Mouse (Mus musculus) adrenal gland, postnatal 36 days (tissue): ENCODE data around the gene Emilin1. TPM values are rescaled to one million over a fixed set of nuclear protein-coding genes. Genes with fewer than 3 reads are reported as not detected.

Source experiments
- DNase-seq, 2 experiments: peaks; one replicate each; pipeline ENCODE4 v3.0.0; 2021; ENCODE audit warnings: mixed read lengths in 1 of 2
- total RNA-seq, 2 experiments: library from RNA; stranded (reverse); gene quantifications; 2 replicates each; pipeline ENCODE4 v1.2.3; 2021

Gene Emilin1
- total RNA-seq, 2 experiments from 2014 or later: 49.8 to 56.0 TPM

- DNase-seq: no peak
These were observed 12.9 kb downstream of the Emilin1 start for GRCm38 (mm10) chr5:30926073-30926472.

GRCm38 (mm10) chr5:30927945-30928529 lies 14.8 kb downstream of the Emilin1 start:
- DNase-seq: peak; percentile 46 to 51

GRCm38 (mm10) chr5:30930121-30930520 lies 16.9 kb downstream of the Emilin1 start:
- peak; percentile 78 to 85 for DNase-seq

- no peak for DNase-seq
These were observed 17.6 kb downstream of the Emilin1 start for GRCm38 (mm10) chr5:30930846-30931245.

GRCm38 (mm10) chr5:30931378-30931777 lies 18.2 kb downstream of the Emilin1 start:
- no peak for DNase-seq

GRCm38 (mm10) chr5:30933705-30934104 lies 20.5 kb downstream of the Emilin1 start:
- no peak for DNase-seq

- no peak for DNase-seq
These were observed 21.7 kb downstream of the Emilin1 start for GRCm38 (mm10) chr5:30934725-30935461.

- no peak for DNase-seq
These were observed 29.8 kb downstream of the Emilin1 start for GRCm38 (mm10) chr5:30943004-30943403.

- DNase-seq: no peak
These were observed 31.1 kb downstream of the Emilin1 start for GRCm38 (mm10) chr5:30944344-30944743.

GRCm38 (mm10) chr5:30944956-30945781 lies 32.0 kb downstream of the Emilin1 start, which contains the start of gene Cgref1:
Gene Cgref1, minus strand, starts transcription at chr5:30945591.
- DNase-seq: peak; percentile 83 to 85

- no peak for DNase-seq
These were observed 35.4 kb downstream of the Emilin1 start for GRCm38 (mm10) chr5:30948620-30949019.

GRCm38 (mm10) chr5:30949654-30950326 lies 36.6 kb downstream of the Emilin1 start:
- DNase-seq: peak; percentile 94 to 97

GRCm38 (mm10) chr5:30950451-30950850 lies 37.2 kb downstream of the Emilin1 start:
- DNase-seq: peak in 1 of 2 experiments; percentile 46

GRCm38 (mm10) chr5:30950922-30951321 lies 37.7 kb downstream of the Emilin1 start:
- no peak for DNase-seq

- DNase-seq: no peak
These were observed 38.5 kb downstream of the Emilin1 start for GRCm38 (mm10) chr5:30951706-30952105.

- no peak for DNase-seq
These were observed 39.3 kb downstream of the Emilin1 start for GRCm38 (mm10) chr5:30952551-30952950.

- no peak for DNase-seq
These were observed 40.9 kb downstream of the Emilin1 start for GRCm38 (mm10) chr5:30954065-30954464.

- DNase-seq: no peak
These were observed 41.4 kb downstream of the Emilin1 start for GRCm38 (mm10) chr5:30954556-30954955.

- no peak for DNase-seq
These were observed 42.5 kb downstream of the Emilin1 start for GRCm38 (mm10) chr5:30955751-30956150.

- no peak for DNase-seq
These were observed 44.7 kb downstream of the Emilin1 start for GRCm38 (mm10) chr5:30957891-30958290.

- peak in 1 of 2 experiments; percentile 33 for DNase-seq
These were observed 46.1 kb downstream of the Emilin1 start for GRCm38 (mm10) chr5:30959198-30959854.
